ENCODE assay signal across 16 mouse cellular contexts in genomic region chr2:173033531-173033930, GRCm38 (mm10). TPM values are rescaled to one million over a fixed set of nuclear protein-coding genes. Genes with fewer than 3 reads are reported as not detected.
DNase-seq lines count a peak whose midpoint lies in the region; ATAC-seq and TF ChIP-seq lines count a peak whose summit lies in the region.
"Had no signal": no experiment of that assay in that cellular context is flagged by ENCODE, and none has a peak within 500 bp of the region (broad histone marks: within the 10 kb centered on the region; RNA-seq: fewer than 3 reads in every experiment).

No protein-coding gene starts in this region.

- no peak overlapping the region for H3K4me3 ChIP-seq in heart, embryonic 12.5 days
- no peak overlapping the region for H3K4me3 ChIP-seq in myocyte
- H3K4me3 ChIP-seq: limb, embryonic 10.5 days; lung, embryonic 15.5 days; stomach, embryonic 15.5 days had no signal

- H3ac ChIP-seq in myocyte (ENCODE audit: control insufficient read depth, insufficient read length) = no peak overlapping the region

- no peaks in the 10 kb centered on the region for H3K9me3 ChIP-seq in heart, embryonic 12.5 days (replicated peaks)
- H3K9me3 ChIP-seq: limb, embryonic 10.5 days; lung, embryonic 15.5 days; stomach, embryonic 15.5 days had no signal

- H3K27ac ChIP-seq in heart, embryonic 12.5 days (ENCODE audit: poor library complexity, severe bottlenecking) = peak overlapping the region; percentile 70
- H3K27ac ChIP-seq: hindbrain, postnatal 0 days; limb, embryonic 10.5 days; lung, embryonic 15.5 days; stomach, embryonic 15.5 days had no signal

- peak; percentile 39 for TF ChIP-seq POLR2A in myocyte (IDR thresholded peaks at IDR 0.05; ENCODE audit: insufficient read length, low read depth)

- H3K36me3 ChIP-seq in heart, embryonic 12.5 days = peaks cover 76% of the 10 kb centered on the region
- peaks cover 4% of the 10 kb centered on the region for H3K36me3 ChIP-seq in myocyte (ENCODE audit: control insufficient read depth, insufficient read depth)

- DNase-seq in heart, adult 9 months (ENCODE audit: low spot score in 2 of 2) = no peak
- DNase-seq in A20 (ENCODE audit: low read depth, low spot score) = peak; percentile 77
- peak; percentile 52 for DNase-seq in induced T-regulatory cell, adult 2 months (ENCODE audit: low read depth)
- no peak for DNase-seq in urinary bladder, postnatal 10 days (ENCODE audit: low spot score)
- DNase-seq in cerebellum, postnatal 36 days = no peak
- DNase-seq: cerebellum, adult 8-10 months; gastrocnemius, postnatal 14 days; kidney, postnatal 14 days; right cerebral cortex, postnatal 25 days had no signal

- no peak overlapping the region for H3K9ac ChIP-seq in heart, embryonic 12.5 days
- H3K9ac ChIP-seq: lung, embryonic 15.5 days; stomach, embryonic 15.5 days had no signal

- peaks cover 6% of the 10 kb centered on the region for H3K79me2 ChIP-seq in myocyte (ENCODE audit: control insufficient read depth, insufficient read depth)

- no peaks in the 10 kb centered on the region for H3K27me3 ChIP-seq in heart, embryonic 12.5 days (replicated peaks)
- no peaks in the 10 kb centered on the region for H3K27me3 ChIP-seq in myocyte (ENCODE audit: control insufficient read depth, insufficient read depth, insufficient read length)
- H3K27me3 ChIP-seq: lung, embryonic 15.5 days; stomach, embryonic 15.5 days had no signal

- peak overlapping the region; percentile 29 for H3K4me2 ChIP-seq in heart, embryonic 12.5 days
- no peak overlapping the region for H3K4me2 ChIP-seq in myocyte (ENCODE audit: low read depth)
- H3K4me2 ChIP-seq: lung, embryonic 15.5 days; stomach, embryonic 15.5 days had no signal

- ATAC-seq in heart, embryonic 12.5 days (ENCODE audit: insufficient number of reproducible peaks, low FRiP score) = no peak
- ATAC-seq in inflammation-experienced regulatory T-cells, adult 6 months = no peak
- ATAC-seq: hindbrain, postnatal 0 days had no signal

- peaks cover 72% of the 10 kb centered on the region for H3K4me1 ChIP-seq in heart, embryonic 12.5 days (replicated peaks)

- 91% methylated on average over 13 of the region's 13 CpGs for WGBS in heart, embryonic 12.5 days

TF ChIP-seq in myocyte, 11 proteins besides CTCF, POLR2A, EP300 and RAD21:
- TF ChIP-seq POLR2AphosphoS2 (IDR thresholded peaks at IDR 0.05; ENCODE audit: insufficient read length, low read depth) (peak; percentile 20), REST (IDR thresholded peaks at IDR 0.05; ENCODE audit: insufficient read depth, insufficient read length) (no peak), MYOG (IDR thresholded peaks at IDR 0.05; ENCODE audit: control insufficient read depth in 1 of 3, insufficient read depth in 1 of 3, insufficient read length in 2 of 3, low read depth in 2 of 3) (peak in 1 of 3 experiments; percentile 5)

RNA-seq across cellular contexts. Expression of gene Rbm38, which starts 13.2 kb away (rescaled TPM):
- polyA plus RNA-seq in heart, embryonic 12.5 days (2016; fragmentation: Nextera tagmentation; extraction: Ambion mirVana) = 146 and 147 TPM in 2 replicates
- polyA plus RNA-seq in myocyte (2012; fragmentation: generic; extraction: Trizol) = 124 TPM
- polyA plus RNA-seq in inflammation-experienced regulatory T-cells, adult 6 months (2017; shearing (Covaris generic)) = 100 to 1,000 TPM; 115 to 138 (median 124) TPM

RNA-seq across cellular contexts. Expression of gene Rae1, which starts 33.6 kb away (rescaled TPM):
- 102 and 103 TPM in 2 replicates for polyA plus RNA-seq in heart, embryonic 12.5 days (2016; fragmentation: Nextera tagmentation; extraction: Ambion mirVana)
- 68.4 TPM for polyA plus RNA-seq in myocyte (2012; fragmentation: generic; extraction: Trizol)
- 10 to 100 TPM; 29.2 to 50.7 (median 50.2) TPM for polyA plus RNA-seq in inflammation-experienced regulatory T-cells, adult 6 months (2017; shearing (Covaris generic))

RNA-seq across cellular contexts. Expression of gene Spo11, which starts 56.0 kb away (rescaled TPM):
- polyA plus RNA-seq in heart, embryonic 12.5 days (2016; fragmentation: Nextera tagmentation; extraction: Ambion mirVana) = 0.26 and 0.30 TPM in 2 replicates
- polyA plus RNA-seq in myocyte (2012; fragmentation: generic; extraction: Trizol) = not detected
- 1 to 10 TPM; 4.6 to 6.3 (median 6.0) TPM for polyA plus RNA-seq in inflammation-experienced regulatory T-cells, adult 6 months (2017; shearing (Covaris generic))

Comparison
In these comparisons a context has a peak if more than half of its experiments do, and no peak if none do; other contexts are left out.
1. DNase-seq: peak in A20 (single experiment) and induced T-regulatory cell, adult 2 months (single experiment); none in heart, adult 9 months (0 of 2), urinary bladder, postnatal 10 days (single experiment) and cerebellum, postnatal 36 days (0 of 2).